Comparison of ENCODE assay signal across 8 mouse cellular contexts in the genomic region with DNA sequence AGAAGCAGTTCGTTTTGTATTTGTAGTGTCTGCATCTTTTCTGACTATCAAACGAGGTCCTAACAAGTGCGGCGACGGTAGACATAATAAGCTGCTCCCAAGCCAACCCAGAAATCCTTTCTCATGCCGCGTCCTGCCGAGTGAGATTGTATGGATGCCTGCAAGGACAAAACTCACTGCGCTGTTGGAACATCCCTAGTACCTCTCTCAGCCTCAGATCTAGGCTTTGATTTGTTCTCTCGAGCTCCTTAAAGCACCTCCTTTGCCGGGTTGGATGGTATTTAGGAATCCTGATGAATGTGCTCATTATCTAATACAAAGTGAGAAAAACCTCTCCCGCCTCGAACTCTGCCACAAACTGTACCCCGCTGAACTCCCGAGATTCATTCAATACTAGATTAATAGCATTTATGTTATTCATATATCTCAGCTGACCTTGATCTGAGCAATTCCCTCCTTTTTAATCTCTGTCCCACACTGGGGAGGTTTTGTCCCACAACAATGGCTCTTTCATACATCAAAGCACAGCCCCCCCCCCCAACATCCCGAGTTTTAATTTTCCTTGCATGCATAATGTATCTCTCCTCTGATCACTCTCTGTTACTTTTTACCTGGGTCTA.
A peak's percentile ranks its signal among the peaks of the same experiment; 100 is the strongest.
DNase-seq lines count a peak whose midpoint lies in the region; ATAC-seq and TF ChIP-seq lines count a peak whose summit lies in the region.

No protein-coding gene starts in this region.

- H3K4me1 ChIP-seq in lung, embryonic 16.5 days (replicated peaks; ENCODE audit: control insufficient read depth, insufficient read depth, low read length), result peaks cover 8% of the 10 kb centered on the region
- peaks cover 12% of the 10 kb centered on the region for H3K4me1 ChIP-seq in forebrain, embryonic 13.5 days
- H3K4me1 ChIP-seq in lung, postnatal 0 days (ENCODE audit: insufficient read depth, low read depth, low read length), result peaks cover 4% of the 10 kb centered on the region; the same call in 1 of the 2 replicates
- peaks cover 6% of the 10 kb centered on the region; the same call in 1 of the 2 replicates for H3K4me1 ChIP-seq in kidney, embryonic 14.5 days (ENCODE audit: control insufficient read depth, insufficient read depth, low read length)

- 0 out of 2 replicates have a peak overlapping the region, but pooled peaks have one; percentile 8 for H3K4me3 ChIP-seq in lung, embryonic 16.5 days (ENCODE audit: low read length)
- peak overlapping the region; percentile 38 for H3K4me3 ChIP-seq in forebrain, embryonic 13.5 days
- no peak overlapping the region for H3K4me3 ChIP-seq in lung, postnatal 0 days (ENCODE audit: low read depth, low read length)
- no peak overlapping the region for H3K4me3 ChIP-seq in kidney, embryonic 14.5 days (ENCODE audit: low read length)

- no peak overlapping the region for H3K27ac ChIP-seq in lung, embryonic 16.5 days (ENCODE audit: low read length)
- H3K27ac ChIP-seq in forebrain, embryonic 13.5 days, result peak overlapping the region; percentile 36
- H3K27ac ChIP-seq in lung, postnatal 0 days (ENCODE audit: low read length), result no peak overlapping the region
- H3K27ac ChIP-seq in kidney, embryonic 14.5 days (ENCODE audit: low read depth, low read length), result no peak overlapping the region

- H3K27me3 ChIP-seq in lung, embryonic 16.5 days (ENCODE audit: control insufficient read depth, insufficient read depth, low read depth, low read length), result no peaks in the 10 kb centered on the region
- no peaks in the 10 kb centered on the region for H3K27me3 ChIP-seq in forebrain, embryonic 13.5 days
- no peaks in the 10 kb centered on the region for H3K27me3 ChIP-seq in lung, postnatal 0 days (replicated peaks; ENCODE audit: insufficient read depth, low read length)
- no peaks in the 10 kb centered on the region for H3K27me3 ChIP-seq in kidney, embryonic 14.5 days (ENCODE audit: control insufficient read depth, insufficient read depth, low read length)

- WGBS in lung, embryonic 16.5 days, result 68% methylated on average over 16 of the region's 16 CpGs
- 12% methylated on average over 16 of the region's 16 CpGs for WGBS in forebrain, embryonic 13.5 days
- 71% methylated on average over 16 of the region's 16 CpGs for WGBS in lung, postnatal 0 days
- WGBS in kidney, embryonic 14.5 days, result 73% methylated on average over 16 of the region's 16 CpGs

- TF ChIP-seq CTCF in lung, postnatal 0 days (IDR thresholded peaks at IDR 0.05), result no peak

- no peak for DNase-seq in lung, postnatal 25 days (ENCODE audit: low spot score)
- peak; percentile 48 for DNase-seq in left cerebral cortex, adult 11 months (ENCODE audit: low spot score)
- peak; percentile 65 for DNase-seq in right cerebral cortex, postnatal 25 days
- no peak for DNase-seq in natural killer cell, adult 2 months (ENCODE audit: low spot score in 2 of 2)
- no peak for DNase-seq in lung, postnatal 0 days (ENCODE audit: low spot score)

- no peak for TF ChIP-seq EP300 in lung, postnatal 0 days (IDR thresholded peaks at IDR 0.05)

- H3K36me3 ChIP-seq in lung, embryonic 16.5 days (ENCODE audit: control insufficient read depth, insufficient read depth, low read length), result no peaks in the 10 kb centered on the region
- H3K36me3 ChIP-seq in forebrain, embryonic 13.5 days (ENCODE audit: poor library complexity, severe bottlenecking), result no peaks in the 10 kb centered on the region
- H3K36me3 ChIP-seq in lung, postnatal 0 days (ENCODE audit: insufficient read depth, low read length), result no peaks in the 10 kb centered on the region
- no peaks in the 10 kb centered on the region for H3K36me3 ChIP-seq in kidney, embryonic 14.5 days (ENCODE audit: control insufficient read depth, insufficient read depth, low read length)

- H3K9ac ChIP-seq in lung, embryonic 16.5 days (ENCODE audit: low read length), result 0 out of 2 replicates have a peak overlapping the region, but pooled peaks have one; percentile 7
- peak overlapping the region; percentile 59 for H3K9ac ChIP-seq in forebrain, embryonic 13.5 days
- H3K9ac ChIP-seq in lung, postnatal 0 days (replicated peaks; ENCODE audit: low read depth), result no peak overlapping the region
- H3K9ac ChIP-seq in kidney, embryonic 14.5 days (ENCODE audit: low read depth, low read length), result no peak overlapping the region

- ATAC-seq in lung, embryonic 16.5 days (ENCODE audit: low read depth), result no peak
- ATAC-seq in forebrain, embryonic 13.5 days, result peak; percentile 77
- no peak for ATAC-seq in lung, postnatal 0 days
- no peak for ATAC-seq in kidney, embryonic 14.5 days (ENCODE audit: low FRiP score, low TSS enrichment)

- no peaks in the 10 kb centered on the region for H3K9me3 ChIP-seq in lung, embryonic 16.5 days (ENCODE audit: control insufficient read depth, low read length)
- no peaks in the 10 kb centered on the region for H3K9me3 ChIP-seq in forebrain, embryonic 13.5 days (replicated peaks)
- H3K9me3 ChIP-seq in lung, postnatal 0 days (ENCODE audit: low read length), result no peaks in the 10 kb centered on the region
- no peaks in the 10 kb centered on the region for H3K9me3 ChIP-seq in kidney, embryonic 14.5 days (ENCODE audit: control insufficient read depth, low read length)

- H3K4me2 ChIP-seq in lung, embryonic 16.5 days (ENCODE audit: low read depth, low read length), result no peak overlapping the region; the same call in 1 of the 2 replicates
- H3K4me2 ChIP-seq in forebrain, embryonic 13.5 days, result peak overlapping the region; percentile 57
- no peak overlapping the region for H3K4me2 ChIP-seq in lung, postnatal 0 days (replicated peaks; ENCODE audit: low read depth, low read length)
- H3K4me2 ChIP-seq in kidney, embryonic 14.5 days (replicated peaks; ENCODE audit: low read depth, low read length), result no peak overlapping the region

Comparison
In these comparisons a context has a peak if more than half of its experiments do, and no peak if none do; other contexts are left out.
1. H3K4me3 ChIP-seq: peak in lung, embryonic 16.5 days (single experiment) and forebrain, embryonic 13.5 days (single experiment); none in lung, postnatal 0 days (single experiment) and kidney, embryonic 14.5 days (single experiment).
2. H3K9ac ChIP-seq: peak in lung, embryonic 16.5 days (single experiment) and forebrain, embryonic 13.5 days (single experiment); none in lung, postnatal 0 days (single experiment) and kidney, embryonic 14.5 days (single experiment).
3. DNase-seq: peak in left cerebral cortex, adult 11 months (single experiment) and right cerebral cortex, postnatal 25 days (single experiment); none in lung, postnatal 25 days (single experiment), natural killer cell, adult 2 months (0 of 2) and lung, postnatal 0 days (single experiment).